Mouse (Mus musculus) lung, postnatal 14 days (tissue): ENCODE measurements at regions not wholly inside any gene's neighbourhood (a gene's known extent, or its start where the extent isn't known, plus 50 kb on each side); places are given as distances from the start of the nearest gene placed in this dataset.

Experiments
- DNase-seq: peaks from one replicate; pipeline ENCODE4 v3.0.0; 2021

DNA sequence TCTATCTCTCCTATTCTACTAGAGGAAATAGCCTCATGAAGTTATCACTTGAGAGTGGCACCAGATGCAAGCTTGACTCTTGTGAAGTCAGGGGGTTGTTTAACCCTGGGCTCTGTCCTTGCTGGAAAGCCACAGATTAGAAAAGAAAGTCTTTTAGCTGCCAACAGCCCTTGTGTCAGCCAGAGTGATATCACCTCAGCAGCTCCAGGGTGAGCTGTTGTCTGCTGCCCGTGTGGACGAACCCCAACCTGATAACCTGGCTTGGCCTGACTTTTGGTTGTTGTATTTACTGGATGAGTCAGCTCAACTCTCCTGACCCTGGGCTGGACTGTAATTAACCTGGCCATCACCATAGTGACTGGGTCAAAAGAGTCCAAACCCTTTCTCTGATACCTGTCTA, 88.6 kb upstream of the Serbp1 start:
- no peak for DNase-seq

DNA sequence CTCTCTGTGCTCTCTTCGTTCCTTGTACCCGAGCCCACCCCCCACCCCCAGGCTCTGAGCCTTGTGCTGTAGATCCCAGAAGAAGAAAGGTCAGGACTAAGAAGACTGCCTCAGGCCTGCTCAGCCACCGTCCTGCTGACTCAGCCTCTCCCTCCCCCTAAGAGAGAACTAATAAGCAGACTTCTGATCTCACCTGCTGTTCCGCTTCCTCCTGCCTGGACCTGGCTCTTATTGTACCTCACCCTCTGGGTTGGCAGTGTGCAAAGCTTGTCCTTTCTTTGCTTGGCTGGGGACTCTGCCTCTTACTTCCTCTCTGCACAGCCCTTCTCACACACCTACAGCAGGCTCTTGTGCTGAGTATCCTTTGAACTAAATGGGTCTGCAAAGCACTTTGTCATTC, 91.3 kb upstream of the Serbp1 start:
- no peak for DNase-seq

DNA sequence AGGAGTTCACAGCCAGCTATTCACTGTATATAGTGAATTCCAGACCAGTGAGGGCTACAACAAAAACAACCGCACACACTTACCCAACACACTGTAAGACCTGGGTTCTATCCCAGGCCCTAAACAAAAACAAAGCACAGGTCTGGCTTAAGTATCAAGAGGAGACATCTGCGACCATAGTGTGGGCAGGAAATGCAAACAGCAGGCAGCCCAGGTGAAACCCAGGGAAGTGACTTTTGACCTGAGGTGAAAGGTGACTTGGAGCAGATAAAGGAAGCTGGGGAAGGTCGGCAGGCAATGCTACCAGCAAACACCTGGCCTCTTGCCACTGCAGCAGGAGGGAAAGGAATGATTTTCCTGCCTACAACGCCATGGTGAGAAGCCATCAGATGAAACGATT, 92.0 kb upstream of the Serbp1 start:
- no peak for DNase-seq

DNA sequence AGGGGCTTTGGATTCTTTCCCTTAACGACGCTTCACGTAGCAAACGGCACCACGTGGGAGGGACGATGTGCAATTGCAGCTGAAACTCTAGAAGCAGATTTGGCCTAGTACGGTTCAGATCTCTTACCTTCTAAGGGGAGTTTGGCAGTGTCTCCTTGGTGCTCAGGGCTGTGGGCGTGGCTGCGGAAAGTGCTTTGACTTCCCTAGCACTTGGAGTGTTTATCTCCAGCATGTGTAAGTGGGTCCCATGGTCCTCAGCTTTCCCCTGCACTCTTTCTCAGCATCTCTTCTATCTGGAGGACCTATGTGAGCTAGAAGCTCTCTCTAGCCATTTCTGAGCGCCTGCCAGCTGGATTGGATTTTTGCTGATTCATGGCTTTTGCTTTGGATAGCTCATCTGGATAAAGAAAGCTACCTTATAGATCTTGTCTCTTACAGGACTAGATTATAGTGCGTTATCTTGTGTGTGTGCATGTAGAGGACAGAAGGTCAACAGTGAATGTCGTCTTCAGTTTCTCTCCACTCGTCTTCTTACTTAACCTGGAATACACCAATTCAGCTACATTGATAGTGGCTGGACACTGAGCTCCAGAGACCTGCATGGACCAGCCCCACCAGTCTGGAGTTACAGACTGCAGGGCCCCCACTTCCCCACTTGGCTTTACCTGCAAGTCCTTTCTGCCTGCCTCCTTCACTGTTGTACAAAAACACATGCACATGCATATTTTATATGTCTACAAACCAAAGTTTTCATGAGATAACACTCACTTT, 92.8 kb upstream of the Serbp1 start:
- peak; percentile 55 for DNase-seq

DNA sequence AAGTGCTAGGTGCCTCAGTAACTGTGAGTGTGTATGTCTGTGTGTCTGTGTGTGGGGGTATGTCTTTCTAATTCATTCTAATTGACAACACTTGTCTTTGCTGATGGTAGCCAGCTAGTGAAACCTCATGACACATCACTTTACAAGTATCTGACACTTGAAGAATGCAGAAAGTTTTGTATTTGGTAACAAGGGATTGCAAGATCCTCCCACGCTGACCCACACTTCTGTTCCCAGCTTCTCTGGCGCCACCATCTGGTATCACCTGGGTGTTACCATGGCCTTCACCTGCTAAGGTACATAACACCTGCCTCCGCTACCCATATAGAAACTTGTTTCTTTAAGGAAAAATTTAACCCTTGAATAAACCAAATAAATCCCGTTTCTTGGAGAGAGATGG, 95.8 kb upstream of the Serbp1 start:
- DNase-seq = peak; percentile 83

DNA sequence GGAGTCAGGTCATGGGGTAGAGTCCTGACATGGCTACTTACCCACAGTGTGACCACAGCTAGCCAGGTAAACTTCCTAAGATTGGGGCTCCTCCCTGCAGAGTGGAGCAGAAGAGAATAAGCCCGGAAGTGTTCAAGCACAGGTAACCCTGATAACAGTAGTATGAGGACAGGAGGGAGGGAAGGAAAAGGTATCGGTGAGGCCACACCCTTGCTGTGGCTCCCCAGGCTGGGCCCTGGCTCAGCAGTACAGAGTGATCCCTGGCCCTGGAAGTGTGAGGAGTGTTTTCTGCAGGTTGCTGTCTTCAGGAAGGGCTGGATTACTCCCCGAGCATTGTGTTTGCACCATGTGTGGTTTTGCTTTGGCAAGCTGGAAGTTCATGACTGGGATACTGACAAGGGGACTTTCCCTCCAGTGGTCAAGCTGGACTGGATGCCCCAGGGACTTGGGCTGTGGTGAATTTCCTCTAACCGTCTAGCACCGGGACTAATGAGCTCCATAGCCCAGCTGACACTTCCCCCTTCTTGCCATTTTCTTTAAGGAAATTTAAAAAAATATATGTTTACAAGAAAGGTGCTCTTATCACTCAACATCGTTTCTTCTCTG, 97.2 kb upstream of the Serbp1 start:
- no peak for DNase-seq

DNA sequence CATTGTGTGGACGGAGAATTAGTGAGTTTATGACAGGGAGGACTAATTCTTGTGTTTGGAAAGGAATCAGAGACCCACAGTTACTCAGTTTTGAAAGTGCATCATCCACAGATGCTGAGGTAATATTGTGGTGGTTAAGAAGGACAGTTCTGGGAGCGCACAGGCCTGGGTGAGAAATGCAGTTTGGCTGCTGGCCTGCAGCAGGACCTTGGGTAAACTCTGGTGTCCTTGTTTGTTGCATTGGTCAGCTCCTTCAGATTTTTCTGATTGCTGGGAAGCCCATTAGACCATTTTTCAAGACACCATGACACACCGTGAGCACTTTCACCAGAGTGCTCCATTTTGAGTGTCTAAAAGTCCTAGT, 99.0 kb upstream of the Serbp1 start:
- DNase-seq = no peak

DNA sequence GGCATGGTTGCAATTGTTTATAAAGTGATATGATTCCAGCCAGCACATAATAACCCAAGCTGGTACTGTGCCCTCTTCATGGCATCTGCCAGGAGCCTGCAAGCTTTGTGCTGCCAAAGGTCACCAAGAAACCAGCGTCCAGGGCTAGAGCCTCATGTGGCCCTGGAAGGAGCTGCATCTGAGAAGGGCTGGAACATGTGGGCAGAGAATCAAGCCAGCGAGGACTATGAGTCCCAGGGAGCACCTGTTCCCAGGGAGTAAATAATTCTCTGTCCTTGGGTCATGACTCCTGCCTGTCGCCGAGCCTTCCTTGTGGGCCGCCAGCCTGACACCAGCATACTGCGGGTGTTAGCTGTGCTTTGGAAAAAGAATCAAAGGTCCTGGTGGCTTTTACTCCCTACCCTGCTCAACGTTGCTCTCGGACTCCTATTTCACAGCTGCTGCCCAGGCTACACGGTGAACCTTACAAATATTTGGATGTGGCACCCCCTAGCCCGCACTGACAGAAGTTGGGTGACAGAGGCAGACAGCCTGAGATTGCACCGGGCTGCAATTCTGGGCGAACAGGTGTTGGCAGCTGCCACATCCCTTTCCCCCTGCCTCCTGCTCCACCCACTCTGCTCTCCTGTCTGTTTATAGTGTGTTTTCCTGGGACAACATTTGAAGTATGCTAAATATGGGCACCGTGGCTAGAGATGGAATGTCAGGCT, 99.5 kb upstream of the Serbp1 start:
- DNase-seq = peak; percentile 28

DNA sequence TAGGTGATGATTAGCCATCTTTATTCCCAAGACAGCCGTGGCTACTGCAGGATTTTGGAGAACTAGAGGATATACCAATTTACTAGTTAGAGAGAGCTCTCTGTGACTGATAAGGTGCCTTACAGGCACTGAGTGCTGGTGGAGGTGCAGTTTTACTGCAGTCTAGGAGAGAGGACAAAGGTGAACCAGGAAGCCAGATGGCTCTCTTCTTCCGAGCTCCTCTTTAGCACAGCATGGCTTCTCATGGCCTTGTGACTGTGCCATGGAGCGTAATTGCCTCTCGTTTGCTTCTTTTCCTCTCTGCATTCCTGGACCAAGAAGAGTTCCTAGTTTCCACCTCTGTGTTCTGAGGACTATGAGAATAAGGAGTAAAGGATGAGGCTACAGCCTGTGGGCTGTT, 100.2 kb upstream of the Gadd45a start:
- DNase-seq = no peak

DNA sequence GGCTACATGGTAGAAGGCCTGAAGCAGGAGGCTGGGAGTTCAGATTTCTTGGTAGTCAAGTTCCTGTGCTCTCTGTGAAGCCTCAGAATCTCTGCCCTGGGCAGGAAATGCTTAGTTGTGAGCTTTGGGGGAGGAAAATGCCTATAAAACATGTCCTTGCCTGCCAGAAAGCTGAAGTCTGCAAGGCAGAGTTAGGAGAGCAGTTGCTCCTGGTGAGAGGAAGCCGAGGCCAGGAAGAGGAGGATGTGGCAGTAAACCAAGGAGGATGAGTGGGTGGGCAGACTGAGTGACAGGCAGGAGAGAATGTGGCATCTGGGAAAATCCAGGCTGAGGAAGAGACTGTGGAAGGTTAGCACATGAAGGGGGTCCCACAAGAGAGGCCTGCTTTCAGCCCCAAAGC, 97.7 kb upstream of the Gadd45a start:
- DNase-seq = no peak

DNA sequence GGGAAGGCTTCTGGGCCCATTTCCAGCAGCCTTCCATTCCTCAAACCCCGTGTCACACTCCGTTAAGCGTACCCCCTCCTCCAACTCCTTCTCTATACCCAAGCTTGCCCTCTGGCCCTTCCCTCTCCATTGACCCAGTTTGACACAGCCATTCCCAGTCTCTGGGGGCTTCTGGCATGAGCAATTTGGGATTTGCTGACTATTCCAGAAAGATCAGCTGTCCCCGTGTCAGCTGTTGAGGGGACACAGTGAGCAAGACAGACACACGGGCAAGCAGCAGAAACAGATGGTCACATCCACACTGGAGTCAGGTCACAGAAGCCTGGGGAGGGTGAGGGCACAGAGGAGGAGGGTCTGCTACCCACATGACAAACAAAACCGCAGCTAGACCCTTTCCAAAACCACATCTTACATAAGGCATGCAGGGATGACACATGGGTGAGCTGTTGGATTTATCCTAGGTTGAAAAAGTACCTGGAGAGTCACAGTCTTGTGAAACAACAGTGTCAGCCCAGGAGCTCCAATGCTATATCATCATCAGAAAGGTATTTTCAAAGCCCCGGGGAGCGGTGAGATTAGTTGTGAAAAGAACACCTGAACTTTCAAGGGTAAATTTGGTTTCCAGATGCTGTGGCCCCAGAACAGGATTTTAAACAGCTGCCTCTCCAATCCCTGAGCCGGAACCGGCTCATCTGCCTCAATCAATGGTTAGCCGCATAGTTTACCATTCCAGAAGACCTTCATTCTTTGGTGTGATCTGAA, 93.5 kb upstream of the Gadd45a start:
- DNase-seq = no peak

DNA sequence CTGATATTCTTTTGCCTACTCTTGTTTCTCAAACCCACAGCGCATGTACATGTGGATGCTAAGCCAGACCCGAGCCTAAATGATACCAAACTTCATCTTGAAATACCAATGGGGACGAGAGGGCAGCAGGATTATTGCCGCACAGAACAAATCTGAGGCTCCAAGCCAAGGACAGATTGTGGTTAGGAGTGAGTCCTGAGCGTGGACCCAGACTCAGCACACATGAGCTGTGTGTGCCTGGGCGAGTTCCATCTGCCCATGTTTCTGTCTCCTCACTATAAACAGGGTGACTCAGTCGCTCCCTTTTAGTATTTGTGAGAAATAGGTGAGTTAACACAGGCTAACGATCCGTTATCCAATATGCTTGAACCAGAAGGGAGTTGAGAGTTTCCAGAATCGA, 92.4 kb upstream of the Gadd45a start:
- DNase-seq = no peak

DNA sequence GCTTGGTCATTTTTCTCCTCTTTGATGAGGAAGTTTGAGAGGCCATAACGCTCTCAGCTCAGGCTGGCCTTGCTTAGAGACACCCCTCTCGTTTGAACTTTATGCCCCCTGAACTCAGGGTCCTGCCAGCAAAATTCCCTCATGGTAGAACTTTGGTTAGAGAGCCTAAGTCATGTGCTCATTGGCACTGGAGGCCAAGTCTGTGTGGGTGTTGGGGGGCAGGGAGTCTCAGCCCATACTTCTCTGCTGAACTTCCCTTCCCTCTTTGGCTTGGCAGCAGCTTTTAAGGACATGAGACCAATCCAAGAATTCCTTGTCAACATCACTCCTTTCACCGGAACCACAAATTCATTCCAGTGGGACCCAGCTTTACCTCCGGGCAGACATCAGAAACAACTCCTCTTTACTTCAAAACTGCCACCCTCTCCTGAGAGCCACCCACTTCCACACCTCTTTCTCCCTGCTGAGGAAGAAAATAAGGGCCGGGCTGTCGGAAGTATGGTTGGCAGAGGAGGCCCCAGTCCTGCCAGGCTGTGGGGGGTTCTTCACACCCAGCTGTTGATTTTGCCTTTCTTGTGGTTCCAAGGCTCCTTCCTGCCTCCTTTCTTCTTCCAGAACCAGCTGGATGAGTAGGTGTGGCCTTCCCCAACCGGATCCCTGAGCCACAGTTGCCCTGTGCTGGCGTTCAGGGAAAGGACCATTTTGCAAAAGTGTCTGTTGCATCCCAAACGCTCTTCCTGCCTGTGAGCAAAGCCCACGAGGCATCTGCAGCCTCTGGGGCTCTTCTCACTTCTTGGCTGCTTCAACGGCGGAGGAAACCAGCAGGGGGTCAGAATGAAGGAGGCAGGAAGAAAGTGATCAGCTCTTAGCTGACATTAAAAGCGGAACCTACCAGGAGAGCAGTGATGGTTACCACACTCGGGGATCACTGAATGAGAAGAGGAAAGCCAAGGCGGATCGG, 91.5 kb upstream of the Gadd45a start:
- no peak for DNase-seq

DNA sequence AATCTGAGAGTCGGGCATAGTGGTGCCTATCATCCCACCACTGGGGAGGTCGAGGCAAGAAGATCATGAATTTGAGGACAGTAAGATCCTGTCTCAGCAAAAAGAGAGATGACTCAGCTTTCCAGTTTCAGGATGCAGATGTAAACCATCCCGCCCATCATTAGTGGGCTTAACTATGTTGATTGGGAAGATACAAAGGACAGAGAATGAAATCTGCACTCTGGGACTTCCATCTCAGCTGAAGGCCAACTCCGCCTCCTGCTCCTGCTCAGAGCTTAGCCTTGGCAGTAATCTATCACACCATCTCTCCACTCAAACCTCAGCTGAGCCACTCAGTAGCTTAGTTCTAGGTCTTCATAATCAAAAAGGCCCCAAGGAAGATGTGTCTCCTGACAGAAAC, 90.5 kb upstream of the Gadd45a start:
- DNase-seq = no peak

DNA sequence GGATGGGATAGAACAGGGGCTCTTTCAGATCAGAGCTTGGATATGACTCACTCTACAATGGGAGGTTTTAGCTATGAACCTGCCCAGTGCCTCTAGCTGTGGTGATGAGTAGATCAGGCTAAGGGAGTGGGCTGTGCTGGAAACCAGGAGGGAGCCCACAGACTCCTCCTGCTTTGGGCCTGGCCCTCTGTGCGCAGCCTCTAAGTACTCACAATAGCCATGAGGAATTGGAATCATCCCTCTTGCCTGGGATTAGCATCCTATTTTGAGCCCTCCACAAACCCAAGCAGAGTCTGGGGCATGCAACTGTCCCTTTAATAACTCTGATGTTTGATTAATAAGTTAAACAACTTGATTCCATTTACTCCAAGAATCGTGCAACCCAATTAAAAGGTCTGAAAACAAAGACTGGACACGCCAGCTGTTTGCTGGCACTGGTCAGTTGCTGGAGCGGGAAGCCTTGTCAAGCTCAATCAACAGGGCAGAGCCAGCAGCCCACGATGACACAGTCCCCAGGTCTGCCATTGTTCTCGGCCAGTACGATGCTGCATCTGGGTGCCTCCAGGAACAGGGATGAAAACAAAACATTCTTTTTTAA, 88.6 kb upstream of the Gadd45a start:
- no peak for DNase-seq

DNA sequence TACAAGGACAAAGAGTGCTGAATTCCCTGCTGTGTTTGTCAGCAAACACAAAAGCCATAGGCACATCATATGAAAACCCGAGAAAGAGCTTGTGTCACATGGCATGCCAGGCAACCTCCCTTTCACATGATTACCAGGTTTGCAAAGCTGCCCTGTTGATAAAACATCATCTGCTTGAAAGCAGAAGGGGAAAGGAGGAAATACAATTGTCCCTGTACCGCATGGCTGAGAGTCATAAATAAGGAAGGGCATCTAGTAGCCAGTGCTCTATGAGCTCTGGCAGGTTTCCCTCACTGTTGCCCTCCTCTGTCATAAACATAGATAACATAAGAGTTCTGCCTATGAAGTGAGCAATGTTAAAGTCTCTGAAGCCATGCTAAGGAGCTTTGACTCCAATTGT, 86.8 kb upstream of the Gadd45a start:
- DNase-seq = no peak

DNA sequence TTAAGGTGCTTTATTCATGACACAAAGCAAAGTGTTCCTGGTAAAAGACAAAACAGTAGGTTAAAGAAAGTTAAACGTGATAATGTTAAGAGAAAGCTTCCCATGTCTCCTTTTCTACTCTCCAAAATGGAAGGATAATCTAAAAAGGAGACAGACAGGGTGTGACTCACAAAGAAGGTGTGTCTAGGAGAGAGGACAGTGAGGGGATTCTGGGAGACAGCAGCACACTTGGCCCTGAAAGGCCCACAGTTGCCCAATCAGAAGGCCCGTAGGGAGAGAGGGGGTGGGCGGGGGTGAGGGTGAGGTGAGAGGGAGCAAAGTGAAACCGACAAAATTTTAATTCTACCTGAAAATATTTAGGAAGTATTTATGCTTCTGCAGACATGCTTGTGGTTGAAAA, 85.8 kb upstream of the Gadd45a start:
- DNase-seq = no peak

DNA sequence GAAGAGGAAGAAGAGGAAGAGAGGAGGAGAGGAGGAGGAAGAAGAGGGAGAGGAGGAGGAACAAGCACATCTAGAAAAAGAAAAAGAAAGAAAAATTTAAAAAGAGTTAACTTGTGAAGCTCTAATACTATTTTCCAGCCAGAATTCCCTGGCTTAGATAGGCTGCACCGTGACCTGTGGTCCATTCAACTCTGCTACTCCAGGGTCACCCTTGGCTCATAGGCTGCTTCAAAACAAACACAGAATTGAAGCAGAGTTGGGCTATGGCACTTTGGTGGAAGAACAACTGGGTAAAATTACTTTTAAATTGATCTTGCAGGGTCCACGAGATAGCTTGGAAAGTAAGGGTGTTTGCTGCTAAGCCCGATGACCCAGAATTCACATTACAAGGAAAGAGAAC, 79.0 kb upstream of the Gadd45a start:
- no peak for DNase-seq

DNA sequence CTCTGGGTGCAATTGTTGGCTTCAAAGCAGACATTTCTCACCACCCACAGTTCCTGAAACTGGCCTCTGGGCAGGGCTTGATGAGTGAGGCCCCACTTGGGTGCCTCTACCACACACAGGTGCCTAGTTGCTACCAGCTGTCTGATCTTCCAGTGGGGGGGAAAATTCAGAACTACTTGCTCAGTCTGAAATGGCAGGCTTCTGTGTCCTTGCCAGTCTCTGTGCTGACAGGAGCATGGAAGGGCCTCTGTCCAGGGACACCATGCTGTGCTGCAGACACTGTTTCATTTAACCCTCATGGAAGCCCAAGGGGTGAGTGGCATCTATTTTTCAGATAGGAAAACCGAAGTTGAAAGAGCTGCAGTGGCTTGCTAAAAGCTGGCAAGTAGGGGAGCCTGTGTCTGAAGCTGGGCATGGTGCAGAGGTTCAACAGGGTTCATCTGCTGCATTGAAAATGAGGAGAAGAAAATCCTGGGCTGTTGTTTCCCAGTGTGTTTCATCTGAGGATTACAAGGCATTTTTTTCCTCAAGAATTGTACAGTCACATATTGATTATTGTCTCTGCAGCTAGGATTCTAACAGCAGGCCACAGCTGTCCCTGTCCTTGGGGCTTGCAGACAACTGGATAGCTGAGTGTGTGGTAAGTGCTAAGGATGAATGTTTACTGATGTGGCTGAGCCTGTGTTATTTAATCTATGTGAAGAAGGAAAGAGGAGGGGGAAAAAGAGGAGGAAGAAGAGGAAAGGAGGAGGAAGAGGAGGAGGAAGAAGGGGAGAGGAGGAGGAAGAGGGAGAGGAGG, 78.4 kb upstream of the Gadd45a start:
- no peak for DNase-seq

DNA sequence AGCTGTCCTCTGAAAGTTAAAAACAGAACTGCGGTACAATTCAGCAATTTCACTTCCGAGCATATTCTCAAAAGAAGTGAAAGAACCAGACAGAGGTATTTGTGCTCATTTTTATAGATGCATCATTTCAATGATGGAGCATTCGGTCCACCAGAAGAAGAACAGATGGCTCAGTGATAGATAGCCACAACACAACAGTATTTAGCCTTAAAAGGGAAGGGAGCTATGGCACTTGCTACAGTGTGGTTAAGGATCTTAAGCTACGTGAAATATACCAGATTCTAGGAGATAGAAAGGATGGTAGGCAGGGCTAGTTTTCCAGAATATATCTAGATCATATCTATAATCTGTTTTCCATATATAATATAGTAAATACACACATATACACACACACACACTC, 77.5 kb upstream of the Gadd45a start:
- DNase-seq = no peak

DNA sequence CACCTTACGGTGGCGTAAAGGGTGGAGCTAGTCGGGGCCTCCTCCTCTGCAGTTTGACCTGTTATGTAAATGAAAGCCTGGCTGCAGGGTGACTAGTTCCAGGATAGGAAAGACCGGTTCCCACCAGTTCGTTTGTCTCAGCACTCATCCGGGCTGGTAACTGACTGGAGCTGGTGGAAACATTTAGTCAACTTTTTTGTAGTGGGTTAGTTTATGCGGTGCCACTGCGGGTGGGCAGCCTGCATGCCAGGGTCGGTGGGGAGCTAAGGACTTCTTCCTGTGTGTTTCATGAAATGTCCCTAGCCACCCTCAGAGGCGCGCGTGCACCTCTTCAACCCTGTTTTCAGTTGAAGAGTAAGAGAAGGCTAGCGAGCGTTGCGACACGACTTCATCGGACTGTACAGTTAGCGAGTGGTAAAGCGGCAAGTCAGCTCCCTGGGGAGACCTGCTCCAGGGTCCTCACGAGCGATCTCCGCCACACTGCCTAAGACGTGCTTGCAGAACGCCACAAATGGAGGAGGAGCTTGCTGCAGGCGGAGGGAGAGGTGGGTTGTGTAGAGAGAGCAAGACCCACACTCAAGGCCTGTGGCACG, 76.5 kb upstream of the Gadd45a start:
- DNase-seq = peak; percentile 15
